Mouse (Mus musculus): ENCODE data around the gene Napepld.
"Not testable (repeated sequence)": the region's sequence is repeated elsewhere in the genome, so short reads cannot be mapped to it uniquely, and the experiment has no call there.

The Napepld gene

GRCm38 (mm10) chr5:21701351-21702008 lies at the start of gene Napepld:
Gene Napepld (minus strand): TSS chr5:21701396.
- DNase-seq (ENCODE audit: low read depth), result peak; percentile 99

DNA sequence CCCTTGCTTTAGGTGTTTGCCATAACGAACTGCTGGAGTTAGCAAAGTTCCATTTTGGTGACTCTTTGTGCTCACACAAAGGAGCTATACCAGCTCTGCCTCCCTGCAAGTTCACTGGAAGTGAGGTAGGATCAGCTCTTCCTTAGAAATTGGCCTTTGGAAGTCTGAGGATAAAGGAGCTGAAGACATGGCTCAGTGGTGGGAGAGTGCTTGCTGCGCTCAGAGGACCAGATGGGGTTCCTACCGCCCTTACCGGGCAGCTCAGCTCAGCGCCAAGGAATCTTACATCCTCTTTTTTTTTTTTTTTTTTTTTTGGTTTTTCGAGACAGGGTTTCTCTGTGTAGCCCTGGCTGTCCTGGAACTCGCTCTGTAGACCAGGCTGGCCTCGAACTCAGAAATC lies 44.8 kb upstream of the Napepld start:
- DNase-seq (ENCODE audit: low read depth), result no peak

- DNase-seq (ENCODE audit: low read depth), result no peak
These were observed 43.5 kb upstream of the Napepld start for GRCm38 (mm10) chr5:21744651-21745050.

- DNase-seq (ENCODE audit: low read depth), result no peak
These were observed 42.4 kb upstream of the Napepld start for GRCm38 (mm10) chr5:21743606-21744005.

- no peak for DNase-seq (ENCODE audit: low read depth)
These were observed 38.7 kb upstream of the Napepld start for GRCm38 (mm10) chr5:21739881-21740280.

DNA sequence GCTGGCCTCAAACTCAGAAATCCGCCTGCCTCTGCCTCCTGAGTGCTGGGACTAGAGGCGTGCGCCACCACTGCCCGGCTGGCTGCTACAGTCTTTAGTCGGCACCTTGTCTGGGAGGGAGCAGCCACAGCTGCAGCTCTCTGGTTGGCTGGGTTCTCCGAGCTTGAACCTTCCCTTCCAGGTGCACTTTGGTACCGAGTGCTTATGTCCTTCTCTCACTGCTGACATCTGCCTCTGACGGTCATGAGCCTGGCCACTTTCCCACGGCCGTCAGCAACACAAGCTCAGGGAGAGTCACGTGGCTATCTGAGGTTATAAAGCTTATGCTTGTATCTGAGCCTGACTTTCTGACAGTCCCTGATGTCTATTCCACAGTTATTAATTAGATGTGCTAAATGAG lies 37.9 kb upstream of the Napepld start:
- DNase-seq (ENCODE audit: low read depth), result no peak

DNA sequence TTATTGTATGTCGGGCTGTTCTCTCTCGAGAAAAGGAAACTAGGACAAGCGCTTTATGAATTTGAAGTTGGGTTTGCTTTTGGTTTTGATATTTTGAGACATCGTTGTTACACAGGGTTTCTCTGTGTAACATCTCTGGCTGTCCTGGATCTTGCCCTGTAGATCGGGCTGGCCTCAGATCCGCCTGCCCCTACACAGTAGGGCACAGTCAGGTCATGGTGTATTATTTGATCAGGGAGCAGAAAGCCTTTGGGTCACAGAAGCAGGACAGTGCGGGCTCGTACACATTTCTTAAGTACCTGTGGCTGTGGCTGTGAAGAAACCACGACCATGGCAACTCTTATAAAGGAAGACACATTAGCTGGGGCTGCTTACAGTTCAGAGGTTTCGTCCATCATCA lies 36.4 kb upstream of the Napepld start:
- no peak for DNase-seq (ENCODE audit: low read depth)

DNA sequence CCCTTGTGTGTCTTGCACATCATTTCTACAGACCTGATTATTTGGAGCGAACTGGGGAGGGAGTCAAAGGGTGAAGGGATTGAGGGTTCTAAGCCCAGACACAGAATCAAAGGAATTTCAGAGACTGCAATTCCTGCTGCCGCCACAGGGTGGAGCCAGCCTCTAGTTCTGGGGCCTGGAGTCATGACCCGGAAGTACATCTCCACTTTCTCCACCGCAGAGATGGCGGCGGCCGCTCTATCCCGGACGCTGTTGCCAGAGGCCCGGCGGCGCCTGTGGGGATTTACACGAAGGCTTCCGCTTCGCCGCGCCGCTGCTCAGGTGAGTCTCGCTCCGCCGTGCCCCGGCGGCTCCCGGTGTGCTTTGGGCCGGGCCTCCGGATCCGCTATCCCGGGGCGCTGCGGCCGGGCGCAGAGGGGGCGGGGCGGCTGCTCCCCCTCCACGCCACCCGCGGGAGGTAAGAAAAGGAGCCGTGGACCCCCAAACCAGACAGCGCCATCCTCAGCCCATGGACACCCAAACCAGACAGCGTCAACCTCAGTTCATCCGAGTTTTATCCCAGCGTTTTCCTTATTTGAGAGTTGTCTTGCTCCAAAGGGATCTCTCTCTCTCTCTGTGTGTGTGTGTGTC lies 35.9 kb upstream of the Napepld start, which contains the start of gene Pmpcb:
TSS of gene Pmpcb (plus strand) at position 186 of the 630 bp plus-strand sequence.
- DNase-seq (ENCODE audit: low read depth), result peak; percentile 92

DNA sequence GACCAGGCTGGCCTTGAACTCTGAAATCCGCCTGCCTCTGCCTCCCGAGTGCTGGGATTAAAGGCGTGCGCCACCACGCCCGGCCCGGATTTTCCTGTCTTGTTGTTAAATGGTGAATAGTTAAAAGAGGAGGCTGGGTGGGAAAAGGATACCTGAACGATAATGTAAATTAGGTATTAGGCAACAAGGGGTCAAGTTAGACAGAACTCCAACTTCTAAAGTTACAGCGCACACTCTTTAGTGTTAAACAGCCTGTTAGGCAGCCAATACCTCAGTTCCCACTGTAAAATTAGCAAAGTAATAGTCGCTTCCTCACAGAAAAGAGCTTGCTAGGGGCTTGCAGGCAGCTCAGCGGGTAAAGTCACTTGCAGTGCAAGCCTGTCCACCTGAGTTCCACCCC lies 34.9 kb upstream of the Napepld start:
- no peak for DNase-seq (ENCODE audit: low read depth)

DNA sequence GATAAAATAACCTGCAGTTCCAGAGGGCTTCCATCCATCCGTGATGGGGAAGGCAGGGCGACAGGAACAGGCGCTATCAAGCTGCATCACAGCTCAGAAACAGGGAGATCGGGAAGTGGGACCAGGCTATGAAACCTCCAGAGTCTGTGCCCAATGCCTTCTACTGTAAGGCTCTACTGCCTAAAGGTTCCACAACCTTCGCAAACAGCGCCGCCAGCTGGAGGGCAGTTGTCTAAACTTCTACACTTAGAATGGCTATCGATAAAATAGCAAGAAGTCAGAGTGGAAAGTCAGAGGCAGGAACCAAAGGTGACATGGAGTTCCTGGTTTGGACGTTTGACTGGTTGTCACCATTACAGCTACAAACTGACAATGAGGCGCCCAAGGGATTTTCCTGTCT lies 34.4 kb upstream of the Napepld start:
- peak; percentile 90 for DNase-seq (ENCODE audit: low read depth)

- DNase-seq (ENCODE audit: low read depth), result no peak
These were observed 33.9 kb upstream of the Napepld start for GRCm38 (mm10) chr5:21735100-21735499.

GRCm38 (mm10) chr5:21732930-21733329 lies 31.7 kb upstream of the Napepld start:
- peak; percentile 64 for DNase-seq (ENCODE audit: low read depth)

- DNase-seq (ENCODE audit: low read depth), result no peak
These were observed 31.1 kb upstream of the Napepld start for GRCm38 (mm10) chr5:21732177-21732911.

DNA sequence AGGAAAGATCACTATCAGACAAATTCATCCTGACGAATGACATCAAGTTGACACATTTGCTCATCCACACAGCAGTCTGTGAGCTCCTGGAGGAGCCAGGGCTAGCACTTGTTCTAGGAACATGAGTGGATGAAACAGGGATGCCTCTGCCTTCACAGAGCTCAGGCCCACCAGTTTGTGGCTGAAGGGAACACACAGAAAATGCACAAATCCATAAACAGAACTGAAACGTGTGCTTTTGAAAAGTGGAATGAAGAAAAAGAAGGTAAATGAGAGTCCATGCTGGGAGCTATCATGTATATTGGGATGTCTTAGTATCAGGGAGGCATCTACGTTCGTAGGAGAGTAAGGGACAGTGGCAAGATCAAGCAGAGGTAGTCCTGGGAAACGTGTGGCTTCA lies 27.9 kb upstream of the Napepld start:
- DNase-seq (ENCODE audit: low read depth), result no peak

DNA sequence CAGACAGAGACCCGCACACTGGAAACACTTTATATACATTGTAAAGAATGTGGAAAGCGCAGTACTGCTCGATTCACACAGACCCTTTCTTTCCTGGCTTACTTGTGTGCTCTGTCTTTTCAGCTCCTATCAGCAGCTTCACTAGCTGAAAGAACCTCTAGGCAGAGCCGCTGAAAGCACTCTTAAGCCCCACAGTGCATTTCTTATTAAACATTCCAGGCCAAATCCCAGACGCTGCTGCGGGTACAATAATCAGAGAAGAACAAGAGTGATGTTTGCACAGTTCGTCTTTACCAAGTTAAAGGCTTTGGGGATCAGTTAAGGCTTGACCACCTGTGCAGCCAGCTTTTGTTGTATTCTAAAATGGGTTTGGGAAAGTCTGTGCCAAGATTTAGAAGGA lies 23.7 kb upstream of the Napepld start:
- DNase-seq (ENCODE audit: low read depth), result no peak

GRCm38 (mm10) chr5:21724427-21724826 lies 23.2 kb upstream of the Napepld start:
- DNase-seq (ENCODE audit: low read depth), result peak; percentile 62

DNA sequence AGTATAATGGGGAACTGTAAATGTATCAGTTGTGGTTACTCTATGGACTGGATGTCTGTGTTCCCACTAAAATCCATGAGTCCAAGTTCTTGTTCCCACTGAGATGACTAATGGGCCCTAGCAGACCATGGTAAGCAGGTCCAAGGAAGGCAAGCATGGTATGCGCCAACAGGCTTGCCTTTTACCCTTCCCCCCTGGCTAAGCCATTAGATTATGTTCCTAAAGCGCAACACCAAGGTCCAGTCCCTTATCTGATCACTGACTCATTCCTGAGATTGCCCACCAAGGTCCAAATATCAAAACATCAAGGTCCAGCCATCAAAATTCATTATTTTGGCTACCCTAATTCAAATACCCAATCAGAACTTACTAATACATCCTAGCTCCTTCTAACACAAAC lies 18.0 kb upstream of the Napepld start:
- no peak for DNase-seq (ENCODE audit: low read depth)

- DNase-seq (ENCODE audit: low read depth), result no peak
These were observed 17.4 kb upstream of the Napepld start for GRCm38 (mm10) chr5:21718546-21718945.

DNA sequence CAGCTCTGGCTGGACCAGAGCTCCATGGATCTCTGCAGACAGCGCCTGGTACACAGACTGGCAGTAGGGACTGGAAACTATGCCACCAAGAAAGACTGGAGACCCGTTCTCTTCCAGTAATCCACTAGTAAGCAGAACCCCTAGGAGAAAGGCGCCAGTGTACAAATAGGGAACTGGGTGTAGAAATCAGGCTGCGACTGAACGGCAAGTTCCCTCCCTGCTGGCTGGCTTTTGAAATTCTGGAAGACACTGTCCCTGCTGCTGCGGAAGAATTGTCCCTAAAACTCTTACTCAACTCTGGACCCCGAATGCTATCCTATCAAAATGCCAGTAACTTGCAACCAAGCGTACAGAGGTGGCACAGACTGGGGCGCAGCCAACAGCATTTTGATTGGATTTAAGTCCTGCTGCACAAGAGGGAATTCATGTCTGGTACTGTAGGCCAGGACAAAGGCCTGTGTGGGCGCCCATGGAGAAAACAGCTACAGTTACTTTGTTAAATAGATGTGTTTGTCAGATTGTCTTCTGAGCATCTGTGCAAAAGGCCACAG lies 16.0 kb upstream of the Napepld start:
- DNase-seq (ENCODE audit: low read depth), result no peak

GRCm38 (mm10) chr5:21714447-21714846 lies 13.3 kb upstream of the Napepld start:
- no peak for DNase-seq (ENCODE audit: low read depth)

- peak; percentile 34 for DNase-seq (ENCODE audit: low read depth)
These were observed 11.0 kb upstream of the Napepld start for GRCm38 (mm10) chr5:21712127-21712715.

DNA sequence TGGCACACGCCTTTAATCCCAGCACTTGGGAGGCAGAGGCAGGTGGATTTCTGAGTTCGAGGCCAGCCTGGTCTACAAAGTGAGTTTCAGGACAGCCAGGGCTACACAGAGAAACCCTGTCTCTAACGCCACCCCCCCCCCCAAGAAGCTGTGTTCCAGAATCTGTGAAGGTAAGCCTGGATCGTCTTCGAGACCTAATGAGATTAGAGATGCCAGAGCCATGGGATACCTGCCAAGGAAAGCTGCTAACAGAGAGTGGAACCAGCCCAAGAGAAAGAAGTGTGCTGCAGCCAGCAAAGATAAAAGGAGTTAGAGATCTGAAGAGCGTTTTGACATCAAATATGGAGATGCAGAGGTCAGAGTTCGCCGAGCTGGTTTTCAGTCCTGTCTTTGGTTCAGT lies 6.8 kb upstream of the Napepld start:
- not testable (repeated sequence) for DNase-seq (ENCODE audit: low read depth)
